Mouse (Mus musculus): ENCODE measurements around the gene Ran. TPM values are rescaled to one million over a fixed set of nuclear protein-coding genes. Genes with fewer than 3 reads are reported as not detected.

Gene Ran
- total RNA-seq, 2 experiments from 2014 or later: 105 to 111 TPM

- peak; percentile 82 to 83 for DNase-seq (ENCODE audit: low spot score in 2 of 2)
These were observed 43.3 kb downstream of the Ran start for GRCm38 (mm10) chr5:129063037-129063791.

- DNase-seq (ENCODE audit: low spot score in 2 of 2): peak in 1 of 2 experiments; percentile 7
These were observed 43.9 kb downstream of the Ran start for GRCm38 (mm10) chr5:129063792-129064087.

GRCm38 (mm10) chr5:129064186-129064585, 44.3 kb downstream of the Ran start:
- DNase-seq (ENCODE audit: low spot score in 2 of 2): peak in 1 of 2 experiments; percentile 10

- no peak for DNase-seq (ENCODE audit: low spot score in 2 of 2)
These were observed 45.4 kb downstream of the Ran start for GRCm38 (mm10) chr5:129065301-129065700.

- DNase-seq (ENCODE audit: low spot score in 2 of 2): peak; percentile 46 to 68
These were observed 46.1 kb downstream of the Ran start for GRCm38 (mm10) chr5:129065946-129066345.

GRCm38 (mm10) chr5:129066541-129067230, 46.8 kb downstream of the Ran start:
- DNase-seq (ENCODE audit: low spot score in 2 of 2): peak in 1 of 2 experiments; percentile 31

GRCm38 (mm10) chr5:129067231-129067834, 47.5 kb downstream of the Ran start:
- DNase-seq (ENCODE audit: low spot score in 2 of 2): peak in 1 of 2 experiments; percentile 12

GRCm38 (mm10) chr5:129071761-129072280, 52.0 kb downstream of the Ran start:
- DNase-seq (ENCODE audit: low spot score in 2 of 2): peak in 1 of 2 experiments; percentile 16

GRCm38 (mm10) chr5:129073404-129073803, 53.5 kb downstream of the Ran start:
- no peak for DNase-seq (ENCODE audit: low spot score in 2 of 2)

Other genes with a start within 250 kb of the Ran start
- gene Rimbp2, start 66.6 kb upstream of the Ran start, total RNA-seq (2021): under 1 TPM; 0.20 to 0.21 TPM
- 10 to 100 TPM; 24.5 to 29.0 TPM for gene Stx2, start 11.5 kb upstream of the Ran start, total RNA-seq (2021)
- gene Adgrd1, start 76.7 kb downstream of the Ran start, total RNA-seq (2021): 10 to 100 TPM; 14.9 to 17.3 TPM

Data from gastrocnemius, postnatal 4 days (tissue).